Mouse (Mus musculus) embryonic facial prominence, embryonic 11.5 days (tissue): ENCODE data around the gene Plau. TPM values are rescaled to one million over a fixed set of nuclear protein-coding genes. Genes with fewer than 3 reads are reported as not detected.

Experiments
- ATAC-seq: fragments of 200-750 bp; cut with Nextera tagmentation; replicated peaks from 2 replicates; pipeline ENCODE4 v1.8.0; 2017; ENCODE audit warnings: low read depth; ENCODE audit not compliant: insufficient number of reproducible peaks, low FRiP score, low TSS enrichment
- DNase-seq: peaks from one replicate; pipeline ENCODE4 v3.0.0-alpha.2; 2015; ENCODE audit warnings: low spot score
- H3K27ac ChIP-seq: fragments of 300-500 bp; sonication (generic); replicated peaks from 2 replicates; pipeline ENCODE4 v1.5.1; 2014; ENCODE audit warnings: mild to moderate bottlenecking, low read depth, low read length, control low read depth
- H3K27me3 ChIP-seq: fragments of 300-500 bp; sonication (generic); 2 replicates; pipeline ENCODE4 v1.6.1; 2014; ENCODE audit warnings: mild to moderate bottlenecking, low read length, moderate library complexity, mixed read lengths; ENCODE audit not compliant: control insufficient read depth, insufficient read depth
- H3K36me3 ChIP-seq: fragments of 300-500 bp; sonication (generic); replicated peaks from 2 replicates; pipeline ENCODE4 v1.6.1; 2014; ENCODE audit warnings: low read depth, mild to moderate bottlenecking, low read length, moderate library complexity, mixed read lengths; ENCODE audit not compliant: control insufficient read depth, insufficient read depth
- H3K4me1 ChIP-seq: fragments of 300-500 bp; sonication (generic); 2 replicates; pipeline ENCODE4 v1.6.1; 2014; ENCODE audit warnings: low read length, mixed read lengths; ENCODE audit not compliant: control insufficient read depth, insufficient read depth
- H3K4me2 ChIP-seq: fragments of 300-500 bp; sonication (generic); 2 replicates; pipeline ENCODE4 v1.6.1; 2014; ENCODE audit warnings: low read depth, mild to moderate bottlenecking, control low read depth, low read length, moderate library complexity
- H3K4me3 ChIP-seq: fragments of 300-500 bp; sonication (generic); 2 replicates; pipeline ENCODE4 v1.5.1; 2014; ENCODE audit warnings: low read depth, low read length, control low read depth
- H3K9ac ChIP-seq: fragments of 300-500 bp; sonication (generic); replicated peaks from 2 replicates; pipeline ENCODE4 v1.6.1; 2014; ENCODE audit warnings: mild to moderate bottlenecking, control low read depth, low read length
- H3K9me3 ChIP-seq: fragments of 300-500 bp; sonication (generic); replicated peaks from 2 replicates; pipeline ENCODE4 v1.6.1; 2016; ENCODE audit warnings: mild to moderate bottlenecking, low read length, inconsistent platforms, mixed read lengths; ENCODE audit not compliant: control insufficient read depth
- WGBS: fragments of 180-500 bp; shearing (Covaris S2); extraction: QIAGEN DNeasy Blood & Tissue Kit; methylation state at CpG from one replicate; pipeline ENCODE4 v1.1.7; 2014; 5-methylcytosine and 5-hydroxymethylcytosine counted together
- polyA plus RNA-seq: library from polyadenylated mRNA; unstranded; fragments of >200 nt; fragmentation: Nextera tagmentation; extraction: Ambion mirVana; gene quantifications from 2 replicates; pipeline ENCODE4 v1.2.1, GENCODE M21; 2014

Plau gene
- polyA plus RNA-seq, 1 experiment from 2014 or later, result 0.83 TPM

DNA sequence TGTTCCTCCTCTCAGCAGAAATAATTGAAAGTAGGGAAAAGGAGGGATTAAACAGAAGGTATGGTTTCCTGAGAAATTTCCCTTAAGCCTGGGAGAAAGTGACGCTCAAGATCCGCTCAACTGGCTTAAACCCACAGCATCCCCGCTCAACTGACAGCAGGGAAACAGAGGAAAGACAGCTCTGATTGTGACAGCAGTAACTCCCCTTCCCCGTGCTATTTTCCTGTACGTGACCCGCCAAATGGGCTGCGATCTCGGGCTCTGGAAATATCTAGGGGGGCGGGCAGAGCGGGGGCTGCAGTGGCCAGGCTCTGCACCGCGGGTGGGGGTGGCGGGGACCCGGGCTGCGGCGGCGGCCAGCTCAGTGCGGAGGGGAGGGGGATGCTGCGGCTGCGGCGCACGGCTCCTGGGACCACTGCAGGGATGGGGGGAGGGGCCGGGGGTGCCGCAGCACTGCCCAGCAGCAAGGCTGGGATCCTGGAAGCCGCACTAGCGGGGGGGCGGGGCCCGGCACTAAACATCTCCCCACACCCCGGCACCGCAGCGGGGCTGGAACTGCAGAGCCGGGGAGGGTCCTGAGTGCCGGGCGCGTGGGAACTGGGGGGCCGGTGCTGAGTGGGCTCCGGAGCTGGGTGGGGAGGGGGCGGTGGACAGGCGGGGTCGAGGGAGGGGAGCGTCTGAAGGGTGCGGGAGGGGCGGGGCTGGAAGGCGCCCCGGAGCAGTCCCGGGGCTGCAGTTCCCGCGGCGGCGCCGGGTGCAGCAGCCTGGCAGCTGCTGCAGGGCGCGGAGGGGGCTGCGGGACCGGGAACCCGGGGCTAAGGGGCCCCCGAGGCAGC, 43.3 kb upstream of the Plau start:
- Histone ChIP-seq H3K4me3 (peak overlapping the region; percentile 88), H3K27ac (peak overlapping the region; percentile 73), H3K27me3 (no peaks in the 10 kb centered on the region), H3K4me1 (peaks cover 3% of the 10 kb centered on the region), H3K4me2 (peak overlapping the region; percentile 93), H3K9ac (peak overlapping the region; percentile 83), H3K9me3 (no peaks in the 10 kb centered on the region), H3K36me3 (no peaks in the 10 kb centered on the region)
- ATAC-seq (peak; percentile 49), DNase-seq (peak; percentile 73)
- 2% methylated on average over 46 of the region's 57 CpGs for WGBS

DNA sequence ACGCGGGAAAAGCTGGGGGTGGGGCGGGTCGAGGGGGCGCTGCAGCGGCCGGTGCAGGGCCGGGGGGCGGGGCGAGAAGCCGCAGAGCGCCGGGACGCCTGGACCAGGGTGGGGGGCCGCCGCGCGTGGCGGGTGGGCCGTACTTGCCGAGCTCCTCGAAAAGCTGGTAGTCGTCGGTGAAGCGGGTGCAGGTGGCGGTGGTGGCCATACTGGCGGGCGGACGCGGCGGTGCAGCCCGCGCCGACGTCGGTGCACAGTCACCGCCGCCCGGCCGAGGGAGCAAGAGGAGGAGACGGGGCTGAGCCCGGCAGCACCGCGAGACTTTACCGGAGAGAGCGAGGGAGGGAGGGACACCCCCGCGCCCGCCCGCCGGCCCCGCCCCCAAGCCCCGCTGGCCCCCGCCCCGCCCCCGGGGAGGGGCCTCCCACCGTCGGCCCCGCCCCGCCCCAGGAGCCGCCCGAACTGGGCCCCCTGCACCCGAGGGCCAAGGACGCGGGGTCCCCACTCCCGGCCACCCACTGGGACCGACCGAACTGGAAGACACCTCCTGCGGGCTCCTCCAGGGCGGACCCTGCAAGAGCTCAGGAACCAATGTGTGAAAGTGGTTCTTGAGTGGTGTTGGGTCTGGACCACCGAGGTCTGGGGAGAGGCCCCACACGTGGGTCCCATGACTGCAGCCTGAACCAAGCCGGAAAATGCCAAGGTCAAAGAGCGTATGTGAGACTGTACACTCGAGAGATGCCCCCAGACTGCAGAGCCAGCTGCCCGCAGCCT, 42.5 kb upstream of the Plau start, which contains the start of gene Camk2g:
Gene Camk2g (minus strand): TSS at position 331 of the 774 bp plus-strand sequence.
- ATAC-seq (peak; percentile 82), DNase-seq (peak; percentile 86)
- H3K4me1 ChIP-seq, result peaks cover 3% of the 10 kb centered on the region
- H3K4me2 ChIP-seq, result peak within 1 kb of the TSS; percentile 93
- peak within 1 kb of the TSS; percentile 73 for H3K27ac ChIP-seq
- under 1% methylated on average over 49 of the region's 76 CpGs for WGBS
- peak within 1 kb of the TSS; percentile 83 for H3K9ac ChIP-seq
- H3K9me3 ChIP-seq, result no peaks in the 10 kb centered on the region
- no peaks in the 10 kb centered on the region for H3K27me3 ChIP-seq
- H3K4me3 ChIP-seq, result peak within 1 kb of the TSS; percentile 88
- no peaks in the 10 kb centered on the region for H3K36me3 ChIP-seq

DNA sequence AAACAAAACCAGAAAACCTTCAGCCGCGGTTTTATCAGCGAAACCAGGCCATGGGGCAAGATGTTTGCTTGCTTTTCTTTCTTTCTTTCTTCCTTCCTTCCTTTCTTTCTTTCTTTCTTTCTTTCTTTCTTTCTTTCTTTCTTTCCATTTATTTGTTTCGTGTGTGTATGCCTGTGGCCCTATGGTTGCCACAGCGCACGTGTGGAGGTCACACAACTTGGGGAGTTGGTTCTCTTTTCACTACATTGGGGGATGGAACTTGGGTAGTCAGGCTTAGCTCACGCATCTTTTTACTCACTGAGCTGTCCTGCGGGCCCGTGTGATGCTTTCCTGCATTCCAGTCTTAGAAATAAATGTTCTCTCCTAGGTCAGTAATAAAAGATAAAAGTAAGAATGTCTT, 41.9 kb upstream of the Plau start:
- no peaks in the 10 kb centered on the region for H3K36me3 ChIP-seq
- H3K4me1 ChIP-seq, result peaks cover 3% of the 10 kb centered on the region
- ATAC-seq (no peak), DNase-seq (no peak)
- no peaks in the 10 kb centered on the region for H3K27me3 ChIP-seq
- peak overlapping the region; percentile 88 for H3K4me3 ChIP-seq
- no peaks in the 10 kb centered on the region for H3K9me3 ChIP-seq
- peak overlapping the region; percentile 83; the same call in 1 of the 2 replicates for H3K9ac ChIP-seq
- H3K4me2 ChIP-seq, result peak overlapping the region; percentile 93
- H3K27ac ChIP-seq, result no peak overlapping the region; the same call in 1 of the 2 replicates
- 7% methylated on average over 9 of the region's 9 CpGs for WGBS

DNA sequence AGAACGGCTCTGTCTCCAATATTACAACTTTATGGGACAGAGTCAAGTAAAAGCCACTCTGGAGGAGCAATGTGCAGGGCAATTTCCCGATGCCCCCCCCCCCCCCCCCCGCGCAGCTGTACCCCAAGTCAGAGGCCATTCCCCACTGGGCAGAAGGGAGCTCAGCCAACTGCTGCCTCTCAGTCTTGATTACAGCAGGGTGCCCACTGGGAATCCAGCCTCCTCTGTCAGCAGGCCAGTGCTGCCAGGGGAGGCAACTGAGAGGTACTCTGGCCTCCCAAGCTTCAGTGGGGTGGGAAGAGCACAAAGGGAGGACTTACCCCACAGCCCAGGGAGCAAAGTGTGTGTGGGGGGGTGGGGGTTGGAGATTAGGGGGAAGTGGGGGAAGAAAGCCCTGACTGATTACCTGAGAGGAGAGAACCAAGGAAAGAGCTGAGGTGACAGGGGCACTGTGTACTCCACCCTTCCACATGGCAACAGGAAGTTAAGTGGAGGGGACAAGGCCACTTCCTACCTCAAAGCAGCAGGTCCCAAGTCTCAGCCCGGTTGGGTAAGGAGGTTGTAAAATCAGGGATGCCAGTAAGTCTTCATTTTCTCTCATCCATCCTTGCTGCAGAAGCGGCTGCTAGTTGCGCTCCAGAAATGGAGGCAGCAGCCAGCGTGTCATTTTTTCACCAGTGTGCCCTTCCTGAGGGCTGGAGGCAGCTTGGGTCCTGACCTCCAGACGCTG, 40.9 kb upstream of the Plau start:
- ATAC-seq (no peak), DNase-seq (no peak)
- H3K27me3 ChIP-seq, result no peaks in the 10 kb centered on the region
- peaks cover 3% of the 10 kb centered on the region for H3K4me1 ChIP-seq
- no peak overlapping the region for H3K4me2 ChIP-seq
- H3K9me3 ChIP-seq, result no peaks in the 10 kb centered on the region
- WGBS, result 39% methylated on average over 7 of the region's 9 CpGs
- H3K9ac ChIP-seq, result peak overlapping the region; percentile 2
- H3K27ac ChIP-seq, result no peak overlapping the region
- no peak overlapping the region for H3K4me3 ChIP-seq
- H3K36me3 ChIP-seq, result no peaks in the 10 kb centered on the region

DNA sequence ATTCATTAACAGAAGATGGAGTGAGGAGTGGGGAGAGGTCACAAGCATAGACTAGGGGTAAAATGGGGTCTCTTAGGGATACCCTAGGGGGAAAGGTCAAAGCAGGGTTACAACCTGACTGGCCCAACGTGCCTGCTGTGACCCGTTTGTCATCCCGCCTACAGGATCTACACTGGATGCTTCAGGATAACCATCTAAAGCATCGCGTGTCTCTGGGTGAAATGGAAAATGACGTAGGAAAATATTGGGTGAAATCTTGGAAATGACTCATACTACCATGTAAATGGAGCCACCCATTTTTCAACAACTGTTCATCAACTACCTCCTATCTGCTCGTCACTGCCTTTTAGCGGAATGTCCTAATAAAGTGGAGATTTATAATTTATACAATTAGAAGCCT, 40.3 kb upstream of the Plau start:
- WGBS, result 63% methylated on average over 8 of the region's 8 CpGs
- H3K27me3 ChIP-seq, result no peaks in the 10 kb centered on the region
- ATAC-seq, result no peak
- H3K4me3 ChIP-seq, result no peak overlapping the region
- H3K36me3 ChIP-seq, result no peaks in the 10 kb centered on the region
- no peak overlapping the region for H3K9ac ChIP-seq
- DNase-seq, result no peak
- H3K4me2 ChIP-seq, result no peak overlapping the region
- peaks cover 3% of the 10 kb centered on the region for H3K4me1 ChIP-seq
- H3K27ac ChIP-seq, result no peak overlapping the region
- no peaks in the 10 kb centered on the region for H3K9me3 ChIP-seq

DNA sequence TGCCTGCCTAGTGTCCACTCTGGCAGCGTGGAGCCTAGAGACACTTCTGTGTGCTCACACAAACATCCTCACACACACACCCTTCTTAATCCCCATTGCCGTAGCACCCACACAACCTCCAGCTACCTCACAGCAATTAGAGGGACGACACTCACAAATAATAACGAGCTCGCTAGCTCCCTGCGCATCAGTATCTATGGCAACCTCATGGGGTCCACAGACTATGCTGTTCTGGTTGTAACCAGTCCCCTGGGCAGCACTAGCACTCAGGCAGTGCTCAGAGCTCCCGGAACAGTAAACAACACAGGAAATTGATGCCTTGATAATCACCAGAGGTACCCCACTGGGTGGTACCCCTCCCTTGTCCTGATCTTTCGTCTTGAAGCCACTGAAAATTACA, 39.8 kb upstream of the Plau start:
- ATAC-seq (no peak), DNase-seq (no peak)
- 67% methylated on average over 8 of the region's 8 CpGs for WGBS
- Histone ChIP-seq H3K9ac (no peak overlapping the region), H3K4me2 (no peak overlapping the region), H3K27me3 (no peaks in the 10 kb centered on the region), H3K4me3 (no peak overlapping the region), H3K4me1 (peaks cover 3% of the 10 kb centered on the region), H3K9me3 (no peaks in the 10 kb centered on the region), H3K27ac (no peak overlapping the region), H3K36me3 (no peaks in the 10 kb centered on the region)

DNA sequence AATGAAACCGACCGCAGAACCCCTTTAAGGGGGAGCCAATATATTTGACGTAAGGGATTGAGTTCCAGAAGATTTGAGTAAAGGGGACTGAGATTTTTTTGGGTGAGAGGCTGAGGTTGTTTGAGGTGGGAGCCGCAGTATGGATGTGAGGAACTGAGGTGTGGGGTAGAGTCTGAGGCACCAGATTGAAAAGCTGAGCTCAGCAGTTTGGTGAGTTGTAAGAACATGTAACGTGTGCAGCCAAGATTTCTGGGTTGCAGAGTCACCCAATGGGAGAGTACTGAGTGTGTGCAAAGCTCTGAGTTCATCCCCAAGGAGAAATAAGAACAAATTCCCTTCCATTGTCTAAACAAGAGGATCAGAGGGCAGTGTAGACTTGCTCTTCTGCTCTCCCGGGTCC, 38.2 kb upstream of the Plau start:
- 79% methylated on average over 6 of the region's 6 CpGs for WGBS
- Histone ChIP-seq H3K36me3 (no peaks in the 10 kb centered on the region), H3K9ac (no peak overlapping the region), H3K9me3 (no peaks in the 10 kb centered on the region), H3K4me1 (peaks cover 3% of the 10 kb centered on the region), H3K27ac (no peak overlapping the region), H3K4me3 (no peak overlapping the region), H3K4me2 (no peak overlapping the region), H3K27me3 (no peaks in the 10 kb centered on the region)
- no peak for DNase-seq
- no peak for ATAC-seq
